Mouse (Mus musculus): ENCODE results near the gene Mfap2. TPM values are rescaled to one million over a fixed set of nuclear protein-coding genes. Genes with fewer than 3 reads are reported as not detected.

The Mfap2 gene
- 3.4 and 6.0 TPM in 2 replicates for polyA plus RNA-seq (2021; fragmentation: Nextera tagmentation)
- long read RNA-seq, experiment 1 = 0 reads
- long read RNA-seq, experiment 2, partial matches to known transcripts = 0 of 5 reads
- long read RNA-seq, experiment 2, other reads (novel, unspliced or antisense) = 2 of 5 reads

GRCm38 (mm10) chr4:141010118-141010517 is at the start of gene Mfap2:
Gene Mfap2 (plus strand): TSS chr4:141010418.

GRCm38 (mm10) chr4:140960781-140961466 is 49.3 kb upstream of the Mfap2 start, which contains the start of gene Sdhb:
Gene Sdhb (plus strand): TSS chr4:140961203.

GRCm38 (mm10) chr4:140986711-140987395 is 23.4 kb upstream of the Mfap2 start, which contains the start of gene Atp13a2:
Gene Atp13a2 (plus strand): TSS chr4:140986873.

GRCm38 (mm10) chr4:141060426-141061301 is 50.4 kb downstream of the Mfap2 start, which contains the start of gene Crocc:
Gene Crocc (minus strand): TSS chr4:141060550.

Other genes with a start within 250 kb of the Mfap2 start
- gene Padi4, start 236.2 kb upstream of the Mfap2 start, polyA plus RNA-seq (2021; fragmentation: Nextera tagmentation) = not detected in 2 replicates
- not detected in 2 replicates for gene Padi3, start 199.8 kb upstream of the Mfap2 start, polyA plus RNA-seq (2021; fragmentation: Nextera tagmentation)
- not detected in 2 replicates for gene Padi1, start 164.6 kb upstream of the Mfap2 start, polyA plus RNA-seq (2021; fragmentation: Nextera tagmentation)
- gene Padi2, start 104.1 kb upstream of the Mfap2 start, polyA plus RNA-seq (2021; fragmentation: Nextera tagmentation) = 6.3 and 8.9 TPM in 2 replicates
- gene Sdhb, start 49.2 kb upstream of the Mfap2 start, polyA plus RNA-seq (2021; fragmentation: Nextera tagmentation) = 538 and 582 TPM in 2 replicates
- gene Atp13a2, start 23.5 kb upstream of the Mfap2 start, polyA plus RNA-seq (2021; fragmentation: Nextera tagmentation) = 43.6 and 48.5 TPM in 2 replicates
- 3.1 and 4.1 TPM in 2 replicates for gene Crocc, start 50.1 kb downstream of the Mfap2 start, polyA plus RNA-seq (2021; fragmentation: Nextera tagmentation)
- gene Necap2, start 67.9 kb downstream of the Mfap2 start, polyA plus RNA-seq (2021; fragmentation: Nextera tagmentation) = 38.2 and 40.9 TPM in 2 replicates
- gene Spata21, start 77.9 kb downstream of the Mfap2 start, polyA plus RNA-seq (2021; fragmentation: Nextera tagmentation) = 0.06 and 0.08 TPM in 2 replicates
- 9.6 and 11.5 TPM in 2 replicates for gene Szrd1, start 129.4 kb downstream of the Mfap2 start, polyA plus RNA-seq (2021; fragmentation: Nextera tagmentation)
- gene Fbxo42, start 137.5 kb downstream of the Mfap2 start, polyA plus RNA-seq (2021; fragmentation: Nextera tagmentation) = 9.0 and 11.3 TPM in 2 replicates
- 4.8 and 6.1 TPM in 2 replicates for gene Rsg1, start 203.5 kb downstream of the Mfap2 start, polyA plus RNA-seq (2021; fragmentation: Nextera tagmentation)
- gene Arhgef19, start 229.1 kb downstream of the Mfap2 start, polyA plus RNA-seq (2021; fragmentation: Nextera tagmentation) = 5.7 and 7.8 TPM in 2 replicates

Data from layer of hippocampus, adult 6 months (tissue).